ENCODE assay signal across 29 mouse cellular contexts in genomic region chr13:28840142-28840541, GRCm38 (mm10).
DNase-seq lines count a peak whose midpoint lies in the region; ATAC-seq lines count a peak whose summit lies in the region.
"Had no signal": no experiment of that assay in that cellular context is flagged by ENCODE, and none has a peak within 500 bp of the region (broad histone marks: within the 10 kb centered on the region; RNA-seq: fewer than 3 reads in every experiment).

No protein-coding gene starts in this region.

- H3K4me1 ChIP-seq in forebrain, embryonic 15.5 days: peaks cover 38% of the 10 kb centered on the region
- H3K4me1 ChIP-seq in forebrain, embryonic 13.5 days: peaks cover 50% of the 10 kb centered on the region
- peaks cover 54% of the 10 kb centered on the region for H3K4me1 ChIP-seq in hindbrain, embryonic 10.5 days (replicated peaks)
- peaks cover 34% of the 10 kb centered on the region for H3K4me1 ChIP-seq in hindbrain, embryonic 12.5 days
- H3K4me1 ChIP-seq in midbrain, embryonic 13.5 days (replicated peaks): peaks cover 27% of the 10 kb centered on the region
- 0 out of 2 replicates have a peak, but pooled peaks cover 1% of the 10 kb centered on the region for H3K4me1 ChIP-seq in midbrain, embryonic 16.5 days (ENCODE audit: control insufficient read depth, insufficient read depth, low read length)
- peaks cover 17% of the 10 kb centered on the region for H3K4me1 ChIP-seq in neural tube, embryonic 15.5 days

- DNase-seq in hindbrain, embryonic 10.5 days (ENCODE audit: low spot score): no peak
- no peak for DNase-seq in adrenal gland, postnatal 36 days
- DNase-seq: adrenal gland, postnatal 10 days; cerebellum, adult 18-20 months; heart, postnatal 14 days; kidney, adult 8-10 months; kidney, postnatal 10 days; layer of hippocampus, postnatal 36 days; liver, embryonic 13.5 days; lung, adult 18-20 months; lung, postnatal 4 days; spleen, adult 18-20 months; thymus, adult 18-20 months; thymus, postnatal 25 days had no signal

- no peaks in the 10 kb centered on the region for H3K9me3 ChIP-seq in forebrain, embryonic 15.5 days
- H3K9me3 ChIP-seq in forebrain, embryonic 13.5 days (replicated peaks): no peaks in the 10 kb centered on the region
- H3K9me3 ChIP-seq in hindbrain, embryonic 10.5 days: no peaks in the 10 kb centered on the region
- no peaks in the 10 kb centered on the region for H3K9me3 ChIP-seq in hindbrain, embryonic 12.5 days (replicated peaks)
- no peaks in the 10 kb centered on the region for H3K9me3 ChIP-seq in midbrain, embryonic 13.5 days
- H3K9me3 ChIP-seq in midbrain, embryonic 16.5 days (replicated peaks; ENCODE audit: control insufficient read depth, low read length, poor library complexity, severe bottlenecking): no peaks in the 10 kb centered on the region
- H3K9me3 ChIP-seq in neural tube, embryonic 15.5 days (replicated peaks): no peaks in the 10 kb centered on the region
- H3K9me3 ChIP-seq: embryonic facial prominence, embryonic 15.5 days; heart, embryonic 13.5 days; limb, embryonic 10.5 days; limb, embryonic 15.5 days; liver, embryonic 13.5 days; midbrain, embryonic 15.5 days had no signal

- peak; percentile 69; the same call in 1 of the 2 replicates for ATAC-seq in forebrain, embryonic 15.5 days (replicated peaks)
- no peak for ATAC-seq in forebrain, embryonic 13.5 days
- ATAC-seq in hindbrain, embryonic 12.5 days (ENCODE audit: low FRiP score): no peak
- no peak for ATAC-seq in midbrain, embryonic 13.5 days
- ATAC-seq in midbrain, embryonic 16.5 days: no peak
- peak; percentile 58 for ATAC-seq in neural tube, embryonic 15.5 days (ENCODE audit: low FRiP score)
- ATAC-seq: intestine, embryonic 16.5 days; lung, postnatal 0 days; midbrain, embryonic 15.5 days; Patski had no signal

- no peaks in the 10 kb centered on the region for H3K27me3 ChIP-seq in forebrain, embryonic 15.5 days
- H3K27me3 ChIP-seq in forebrain, embryonic 13.5 days: no peaks in the 10 kb centered on the region
- no peaks in the 10 kb centered on the region for H3K27me3 ChIP-seq in hindbrain, embryonic 10.5 days (ENCODE audit: insufficient read depth, poor library complexity, severe bottlenecking)
- H3K27me3 ChIP-seq in hindbrain, embryonic 12.5 days: no peaks in the 10 kb centered on the region
- H3K27me3 ChIP-seq in midbrain, embryonic 13.5 days: no peaks in the 10 kb centered on the region
- no peaks in the 10 kb centered on the region for H3K27me3 ChIP-seq in midbrain, embryonic 16.5 days (ENCODE audit: control insufficient read depth, insufficient read depth, low read depth, low read length)
- H3K27me3 ChIP-seq in neural tube, embryonic 15.5 days (replicated peaks): no peaks in the 10 kb centered on the region
- H3K27me3 ChIP-seq: embryonic facial prominence, embryonic 15.5 days; heart, embryonic 13.5 days; limb, embryonic 15.5 days; liver, embryonic 13.5 days; midbrain, embryonic 15.5 days; Patski had no signal

- no peak overlapping the region for H3K9ac ChIP-seq in forebrain, embryonic 15.5 days (replicated peaks)
- no peak overlapping the region for H3K9ac ChIP-seq in forebrain, embryonic 13.5 days
- H3K9ac ChIP-seq in hindbrain, embryonic 12.5 days: no peak overlapping the region
- H3K9ac ChIP-seq in midbrain, embryonic 13.5 days (replicated peaks): no peak overlapping the region
- no peak overlapping the region for H3K9ac ChIP-seq in midbrain, embryonic 16.5 days (ENCODE audit: low read depth, low read length)
- H3K9ac ChIP-seq in neural tube, embryonic 15.5 days (replicated peaks): no peak overlapping the region
- H3K9ac ChIP-seq: embryonic facial prominence, embryonic 15.5 days; heart, embryonic 13.5 days; limb, embryonic 15.5 days; liver, embryonic 13.5 days; midbrain, embryonic 15.5 days had no signal

- H3K36me3 ChIP-seq in forebrain, embryonic 15.5 days: no peaks in the 10 kb centered on the region
- H3K36me3 ChIP-seq in forebrain, embryonic 13.5 days (ENCODE audit: poor library complexity, severe bottlenecking): peaks cover 7% of the 10 kb centered on the region; the same call in 1 of the 2 replicates
- H3K36me3 ChIP-seq in hindbrain, embryonic 10.5 days: peaks cover 11% of the 10 kb centered on the region; the same call in 1 of the 2 replicates
- no peaks in the 10 kb centered on the region for H3K36me3 ChIP-seq in hindbrain, embryonic 12.5 days
- no peaks in the 10 kb centered on the region for H3K36me3 ChIP-seq in midbrain, embryonic 13.5 days
- H3K36me3 ChIP-seq in midbrain, embryonic 16.5 days (ENCODE audit: control insufficient read depth, insufficient read depth, low read length): no peaks in the 10 kb centered on the region
- H3K36me3 ChIP-seq in neural tube, embryonic 15.5 days: no peaks in the 10 kb centered on the region
- H3K36me3 ChIP-seq: embryonic facial prominence, embryonic 15.5 days; heart, embryonic 13.5 days; limb, embryonic 15.5 days; liver, embryonic 13.5 days; midbrain, embryonic 15.5 days had no signal

- 57% methylated on average over 5 of the region's 5 CpGs for WGBS in forebrain, embryonic 15.5 days
- WGBS in forebrain, embryonic 13.5 days: 80% methylated on average over 5 of the region's 5 CpGs
- WGBS in hindbrain, embryonic 10.5 days: 77% methylated on average over 5 of the region's 5 CpGs
- WGBS in hindbrain, embryonic 12.5 days: 62% methylated on average over 5 of the region's 5 CpGs
- 73% methylated on average over 5 of the region's 5 CpGs for WGBS in midbrain, embryonic 13.5 days
- 64% methylated on average over 5 of the region's 5 CpGs for WGBS in midbrain, embryonic 16.5 days
- WGBS in neural tube, embryonic 15.5 days: 47% methylated on average over 5 of the region's 5 CpGs

- H3K4me3 ChIP-seq in forebrain, embryonic 15.5 days: no peak overlapping the region
- no peak overlapping the region for H3K4me3 ChIP-seq in forebrain, embryonic 13.5 days
- H3K4me3 ChIP-seq in hindbrain, embryonic 10.5 days: no peak overlapping the region
- H3K4me3 ChIP-seq in hindbrain, embryonic 12.5 days: no peak overlapping the region
- no peak overlapping the region for H3K4me3 ChIP-seq in midbrain, embryonic 13.5 days (replicated peaks)
- H3K4me3 ChIP-seq in midbrain, embryonic 16.5 days (ENCODE audit: low read depth, low read length): no peak overlapping the region
- H3K4me3 ChIP-seq in neural tube, embryonic 15.5 days (replicated peaks): no peak overlapping the region
- H3K4me3 ChIP-seq: embryonic facial prominence, embryonic 15.5 days; heart, embryonic 13.5 days; limb, embryonic 10.5 days; limb, embryonic 15.5 days; liver, embryonic 13.5 days; megakaryocyte, embryonic 14.5 days; midbrain, embryonic 15.5 days had no signal

- H3K4me2 ChIP-seq in forebrain, embryonic 15.5 days (replicated peaks): no peak overlapping the region
- no peak overlapping the region for H3K4me2 ChIP-seq in forebrain, embryonic 13.5 days
- no peak overlapping the region for H3K4me2 ChIP-seq in hindbrain, embryonic 12.5 days (replicated peaks)
- H3K4me2 ChIP-seq in midbrain, embryonic 13.5 days (replicated peaks): no peak overlapping the region
- no peak overlapping the region for H3K4me2 ChIP-seq in midbrain, embryonic 16.5 days (ENCODE audit: low read length)
- H3K4me2 ChIP-seq in neural tube, embryonic 15.5 days: no peak overlapping the region
- H3K4me2 ChIP-seq: embryonic facial prominence, embryonic 15.5 days; heart, embryonic 13.5 days; limb, embryonic 15.5 days; liver, embryonic 13.5 days; midbrain, embryonic 15.5 days had no signal

- H3K27ac ChIP-seq in forebrain, embryonic 15.5 days (replicated peaks): peak overlapping the region; percentile 58
- H3K27ac ChIP-seq in forebrain, embryonic 13.5 days: no peak overlapping the region
- peak overlapping the region; percentile 43; the same call in 1 of the 2 replicates for H3K27ac ChIP-seq in hindbrain, embryonic 10.5 days
- no peak overlapping the region for H3K27ac ChIP-seq in hindbrain, embryonic 12.5 days
- 0 out of 2 replicates have a peak overlapping the region, but pooled peaks have one; percentile 32 for H3K27ac ChIP-seq in midbrain, embryonic 13.5 days
- no peak overlapping the region for H3K27ac ChIP-seq in midbrain, embryonic 16.5 days (ENCODE audit: low read length)
- H3K27ac ChIP-seq in neural tube, embryonic 15.5 days (replicated peaks): 0 out of 2 replicates have a peak overlapping the region, but pooled peaks have one; percentile 7
- H3K27ac ChIP-seq: embryonic facial prominence, embryonic 15.5 days; heart, embryonic 13.5 days; limb, embryonic 10.5 days; limb, embryonic 15.5 days; liver, embryonic 13.5 days; midbrain, embryonic 15.5 days had no signal

Comparison
In these comparisons a context has a peak if more than half of its experiments do, and no peak if none do; other contexts are left out.
1. ATAC-seq: peak in forebrain, embryonic 15.5 days (single experiment) and neural tube, embryonic 15.5 days (single experiment); none in forebrain, embryonic 13.5 days (single experiment), hindbrain, embryonic 12.5 days (single experiment), midbrain, embryonic 13.5 days (single experiment) and midbrain, embryonic 16.5 days (single experiment).
2. H3K27ac ChIP-seq: peak in forebrain, embryonic 15.5 days (single experiment), hindbrain, embryonic 10.5 days (single experiment), midbrain, embryonic 13.5 days (single experiment) and neural tube, embryonic 15.5 days (single experiment); none in forebrain, embryonic 13.5 days (single experiment), hindbrain, embryonic 12.5 days (single experiment) and midbrain, embryonic 16.5 days (single experiment).